Mouse (Mus musculus): ENCODE measurements around the gene Setd5. TPM values are rescaled to one million over a fixed set of nuclear protein-coding genes. Genes with fewer than 3 reads are reported as not detected.

Setd5 gene
- polyA plus RNA-seq, 1 experiment from 2014 or later: 20.1 TPM

GRCm38 (mm10) chr6:113095547-113095946 lies 18.4 kb downstream of the Setd5 start:
- Histone ChIP-seq H3K9me3 (replicated peaks; ENCODE audit: control insufficient read depth, low read length) (no peaks in the 10 kb centered on the region), H3K36me3 (ENCODE audit: control insufficient read depth, insufficient read depth) (no peaks in the 10 kb centered on the region), H3K27me3 (ENCODE audit: control insufficient read depth, insufficient read depth, low read depth, low read length) (no peaks in the 10 kb centered on the region), H3K9ac (ENCODE audit: low read depth, low read length) (no peak overlapping the region), H3K4me2 (ENCODE audit: low read depth, low read length) (no peak overlapping the region), H3K4me1 (ENCODE audit: control insufficient read depth, low read depth, low read length) (peaks cover 6% of the 10 kb centered on the region), H3K4me3 (ENCODE audit: low read depth, low read length) (no peak overlapping the region), H3K27ac (ENCODE audit: low read length) (no peak overlapping the region)
- ATAC-seq (ENCODE audit: low read depth): no peak
- 65% methylated on average over 1 of the region's 1 CpGs for WGBS (ENCODE audit: insufficient replicate concordance)

- 70% methylated on average over 5 of the region's 5 CpGs for WGBS (ENCODE audit: insufficient replicate concordance)
- no peak for ATAC-seq (ENCODE audit: low read depth)
- H3K27ac ChIP-seq (ENCODE audit: low read length): no peak overlapping the region
- H3K9me3 ChIP-seq (replicated peaks; ENCODE audit: control insufficient read depth, low read length): no peaks in the 10 kb centered on the region
- peaks cover 6% of the 10 kb centered on the region for H3K4me1 ChIP-seq (ENCODE audit: control insufficient read depth, low read depth, low read length)
- H3K9ac ChIP-seq (ENCODE audit: low read depth, low read length): no peak overlapping the region
- H3K36me3 ChIP-seq (ENCODE audit: control insufficient read depth, insufficient read depth): no peaks in the 10 kb centered on the region
- H3K4me3 ChIP-seq (ENCODE audit: low read depth, low read length): no peak overlapping the region
- H3K4me2 ChIP-seq (ENCODE audit: low read depth, low read length): no peak overlapping the region
- H3K27me3 ChIP-seq (ENCODE audit: control insufficient read depth, insufficient read depth, low read depth, low read length): no peaks in the 10 kb centered on the region
These were observed 20.5 kb downstream of the Setd5 start for GRCm38 (mm10) chr6:113097662-113098061.

GRCm38 (mm10) chr6:113099640-113100289 lies 22.6 kb downstream of the Setd5 start:
- 26% methylated on average over 5 of the region's 5 CpGs for WGBS (ENCODE audit: insufficient replicate concordance)
- H3K27me3 ChIP-seq (ENCODE audit: control insufficient read depth, insufficient read depth, low read depth, low read length): no peaks in the 10 kb centered on the region
- no peak overlapping the region for H3K9ac ChIP-seq (ENCODE audit: low read depth, low read length)
- H3K4me1 ChIP-seq (ENCODE audit: control insufficient read depth, low read depth, low read length): peaks cover 6% of the 10 kb centered on the region
- no peaks in the 10 kb centered on the region for H3K9me3 ChIP-seq (replicated peaks; ENCODE audit: control insufficient read depth, low read length)
- peak; percentile 83 for ATAC-seq (ENCODE audit: low read depth)
- peak overlapping the region; percentile 29 for H3K27ac ChIP-seq (ENCODE audit: low read length)
- no peak overlapping the region for H3K4me3 ChIP-seq (ENCODE audit: low read depth, low read length)
- peak overlapping the region; percentile 35 for H3K4me2 ChIP-seq (ENCODE audit: low read depth, low read length)
- no peaks in the 10 kb centered on the region; the same call in 1 of the 2 replicates for H3K36me3 ChIP-seq (ENCODE audit: control insufficient read depth, insufficient read depth)

- ATAC-seq (ENCODE audit: low read depth): no peak
These were observed 25.4 kb downstream of the Setd5 start for GRCm38 (mm10) chr6:113102541-113102940.

DNA sequence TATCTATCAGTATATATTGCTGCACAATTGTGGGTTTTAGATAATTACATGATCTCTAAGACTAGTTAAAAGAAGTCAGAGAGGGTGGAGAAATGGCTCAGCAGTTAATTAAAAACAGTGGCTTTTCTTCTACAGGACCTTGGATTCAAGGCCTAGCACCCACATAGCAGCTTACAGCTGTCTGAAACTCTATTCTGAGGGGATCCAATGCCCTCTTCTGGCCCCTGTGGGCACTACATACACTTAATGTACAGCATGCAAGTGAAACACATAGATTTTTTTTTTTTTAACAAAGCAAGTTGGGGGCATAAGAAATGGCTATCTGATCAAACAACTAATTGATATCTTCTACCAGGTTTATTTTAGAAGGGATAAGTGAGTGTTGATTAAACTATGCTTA lies 26.6 kb downstream of the Setd5 start:
- no peaks in the 10 kb centered on the region for H3K27me3 ChIP-seq (ENCODE audit: control insufficient read depth, insufficient read depth, low read depth, low read length)
- no peak overlapping the region for H3K9ac ChIP-seq (ENCODE audit: low read depth, low read length)
- H3K4me2 ChIP-seq (ENCODE audit: low read depth, low read length): no peak overlapping the region
- no peaks in the 10 kb centered on the region for H3K9me3 ChIP-seq (replicated peaks; ENCODE audit: control insufficient read depth, low read length)
- peaks cover 7% of the 10 kb centered on the region for H3K36me3 ChIP-seq (ENCODE audit: control insufficient read depth, insufficient read depth)
- peak; percentile 58; the same call in 1 of the 2 replicates for ATAC-seq (ENCODE audit: low read depth)
- H3K27ac ChIP-seq (ENCODE audit: low read length): no peak overlapping the region
- no peak overlapping the region for H3K4me3 ChIP-seq (ENCODE audit: low read depth, low read length)
- H3K4me1 ChIP-seq (ENCODE audit: control insufficient read depth, low read depth, low read length): peaks cover 6% of the 10 kb centered on the region

More at GRCm38 (mm10) chr6:113102541-113102940, 25.4 kb downstream of the Setd5 start:
- 83% methylated on average over 4 of the region's 4 CpGs for WGBS (ENCODE audit: insufficient replicate concordance)
- no peak overlapping the region for H3K9ac ChIP-seq (ENCODE audit: low read depth, low read length)
- H3K9me3 ChIP-seq (replicated peaks; ENCODE audit: control insufficient read depth, low read length): no peaks in the 10 kb centered on the region
- H3K36me3 ChIP-seq (ENCODE audit: control insufficient read depth, insufficient read depth): peaks cover 7% of the 10 kb centered on the region
- no peaks in the 10 kb centered on the region for H3K27me3 ChIP-seq (ENCODE audit: control insufficient read depth, insufficient read depth, low read depth, low read length)
- H3K4me2 ChIP-seq (ENCODE audit: low read depth, low read length): no peak overlapping the region
- no peak overlapping the region for H3K27ac ChIP-seq (ENCODE audit: low read length)
- H3K4me3 ChIP-seq (ENCODE audit: low read depth, low read length): no peak overlapping the region
- peaks cover 6% of the 10 kb centered on the region for H3K4me1 ChIP-seq (ENCODE audit: control insufficient read depth, low read depth, low read length)

GRCm38 (mm10) chr6:113109378-113109777 lies 32.2 kb downstream of the Setd5 start:
- no peaks in the 10 kb centered on the region for H3K4me1 ChIP-seq (ENCODE audit: control insufficient read depth, low read depth, low read length)
- 85% methylated on average over 3 of the region's 3 CpGs for WGBS (ENCODE audit: insufficient replicate concordance)
- no peak overlapping the region for H3K4me3 ChIP-seq (ENCODE audit: low read depth, low read length)
- no peak overlapping the region for H3K4me2 ChIP-seq (ENCODE audit: low read depth, low read length)
- ATAC-seq (ENCODE audit: low read depth): no peak
- H3K27ac ChIP-seq (ENCODE audit: low read length): no peak overlapping the region
- H3K27me3 ChIP-seq (ENCODE audit: control insufficient read depth, insufficient read depth, low read depth, low read length): no peaks in the 10 kb centered on the region
- H3K36me3 ChIP-seq (ENCODE audit: control insufficient read depth, insufficient read depth): peaks cover 34% of the 10 kb centered on the region
- no peaks in the 10 kb centered on the region for H3K9me3 ChIP-seq (replicated peaks; ENCODE audit: control insufficient read depth, low read length)
- no peak overlapping the region for H3K9ac ChIP-seq (ENCODE audit: low read depth, low read length)

- ATAC-seq (ENCODE audit: low read depth): no peak
- H3K27ac ChIP-seq (ENCODE audit: low read length): no peak overlapping the region
- H3K4me3 ChIP-seq (ENCODE audit: low read depth, low read length): no peak overlapping the region
- no peaks in the 10 kb centered on the region for H3K9me3 ChIP-seq (replicated peaks; ENCODE audit: control insufficient read depth, low read length)
- no peak overlapping the region for H3K9ac ChIP-seq (ENCODE audit: low read depth, low read length)
- WGBS (ENCODE audit: insufficient replicate concordance): 85% methylated on average over 7 of the region's 7 CpGs
- H3K4me2 ChIP-seq (ENCODE audit: low read depth, low read length): no peak overlapping the region
- peaks cover 36% of the 10 kb centered on the region for H3K36me3 ChIP-seq (ENCODE audit: control insufficient read depth, insufficient read depth)
- no peaks in the 10 kb centered on the region for H3K4me1 ChIP-seq (ENCODE audit: control insufficient read depth, low read depth, low read length)
- no peaks in the 10 kb centered on the region for H3K27me3 ChIP-seq (ENCODE audit: control insufficient read depth, insufficient read depth, low read depth, low read length)
These were observed 32.8 kb downstream of the Setd5 start for GRCm38 (mm10) chr6:113109956-113110355.

DNA sequence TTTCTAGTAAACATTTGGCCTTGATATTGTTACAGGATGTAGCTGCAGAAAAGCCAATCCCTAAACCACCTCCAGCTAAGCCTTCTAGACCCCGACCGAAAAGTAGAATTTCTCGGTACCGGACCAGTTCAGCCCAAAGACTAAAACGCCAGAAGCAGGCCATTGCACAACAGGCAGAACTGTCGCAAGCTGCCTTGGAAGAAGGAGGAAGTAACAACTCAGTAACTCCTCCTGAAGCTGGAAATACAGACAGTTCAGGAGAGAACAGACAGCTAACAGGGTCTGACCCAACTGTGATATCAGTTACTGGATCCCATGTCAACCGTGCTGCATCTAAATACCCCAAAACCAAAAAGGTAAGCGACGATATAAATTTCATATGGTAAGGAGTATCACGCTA lies 43.6 kb downstream of the Setd5 start:
- H3K27ac ChIP-seq (ENCODE audit: low read length): no peak overlapping the region
- ATAC-seq (ENCODE audit: low read depth): no peak
- no peaks in the 10 kb centered on the region for H3K9me3 ChIP-seq (replicated peaks; ENCODE audit: control insufficient read depth, low read length)
- peaks cover 51% of the 10 kb centered on the region for H3K36me3 ChIP-seq (ENCODE audit: control insufficient read depth, insufficient read depth)
- no peaks in the 10 kb centered on the region for H3K27me3 ChIP-seq (ENCODE audit: control insufficient read depth, insufficient read depth, low read depth, low read length)
- H3K9ac ChIP-seq (ENCODE audit: low read depth, low read length): no peak overlapping the region
- WGBS (ENCODE audit: insufficient replicate concordance): 84% methylated on average over 10 of the region's 10 CpGs
- H3K4me1 ChIP-seq (ENCODE audit: control insufficient read depth, low read depth, low read length): no peaks in the 10 kb centered on the region
- no peak overlapping the region for H3K4me2 ChIP-seq (ENCODE audit: low read depth, low read length)
- no peak overlapping the region for H3K4me3 ChIP-seq (ENCODE audit: low read depth, low read length)

DNA sequence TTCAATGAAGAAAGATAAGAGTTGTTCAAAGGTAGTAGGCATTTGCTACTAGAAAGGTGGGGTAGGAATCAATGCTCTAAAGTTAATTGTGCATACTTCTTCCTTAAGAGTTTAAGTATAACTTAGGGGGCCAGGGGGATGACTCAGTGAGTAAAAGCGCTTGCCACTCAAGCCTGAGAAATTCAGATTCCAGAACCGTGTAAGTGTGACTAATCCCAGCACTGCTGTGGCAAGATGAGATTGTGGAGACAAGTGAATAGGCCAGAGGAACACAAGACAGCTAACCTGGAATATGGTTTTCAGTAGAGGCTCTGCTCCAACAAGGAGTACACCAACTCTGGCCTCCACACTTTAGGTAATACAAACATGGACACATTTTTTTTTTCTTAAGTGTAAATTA lies 56.2 kb downstream of the Setd5 start:
- H3K27ac ChIP-seq (ENCODE audit: low read length): no peak overlapping the region
- H3K9ac ChIP-seq (ENCODE audit: low read depth, low read length): no peak overlapping the region
- no peak overlapping the region for H3K4me2 ChIP-seq (ENCODE audit: low read depth, low read length)
- H3K4me3 ChIP-seq (ENCODE audit: low read depth, low read length): no peak overlapping the region
- WGBS (ENCODE audit: insufficient replicate concordance): 76% methylated on average over 2 of the region's 2 CpGs
- H3K36me3 ChIP-seq (ENCODE audit: control insufficient read depth, insufficient read depth): peaks cover 27% of the 10 kb centered on the region
- no peaks in the 10 kb centered on the region for H3K4me1 ChIP-seq (ENCODE audit: control insufficient read depth, low read depth, low read length)
- no peaks in the 10 kb centered on the region for H3K9me3 ChIP-seq (replicated peaks; ENCODE audit: control insufficient read depth, low read length)
- H3K27me3 ChIP-seq (ENCODE audit: control insufficient read depth, insufficient read depth, low read depth, low read length): no peaks in the 10 kb centered on the region
- ATAC-seq (ENCODE audit: low read depth): no peak
